Mouse (Mus musculus): Measurements from ENCODE around the gene Thap3. TPM values are rescaled to one million over a fixed set of nuclear protein-coding genes. Genes with fewer than 3 reads are reported as not detected.

Gene Thap3
- total and polyA plus RNA-seq, 2 experiments from 2014 or later: 21.1 to 42.7 TPM

- Histone ChIP-seq H3K4me2 (ENCODE audit: low read depth, low read length, poor library complexity, severe bottlenecking) (peak overlapping the region; percentile 75), H3K4me1 (ENCODE audit: insufficient read depth, low read length) (peaks cover 31% of the 10 kb centered on the region), H3K9me3 (ENCODE audit: low read length) (no peaks in the 10 kb centered on the region), H3K4me3 (ENCODE audit: low read depth, low read length) (peak overlapping the region; percentile 61; the same call in 1 of the 2 replicates), H3K9ac (replicated peaks; ENCODE audit: low read length, poor library complexity, severe bottlenecking) (no peak overlapping the region), H3K27me3 (ENCODE audit: insufficient read depth, low read length) (no peaks in the 10 kb centered on the region), H3K27ac (ENCODE audit: low read depth, low read length) (no peak overlapping the region), H3K36me3 (ENCODE audit: insufficient read depth, low read length) (peaks cover 4% of the 10 kb centered on the region; the same call in 1 of the 2 replicates)
- peak; percentile 64 for TF ChIP-seq CTCF (IDR thresholded peaks at IDR 0.05)
- no peak for DNase-seq (ENCODE audit: low spot score)
- no peak for ATAC-seq (ENCODE audit: low FRiP score)
- WGBS: 34% methylated on average over 5 of the region's 5 CpGs
These were observed 40.3 kb upstream of the Thap3 start for GRCm38 (mm10) chr4:152029087-152029486.

GRCm38 (mm10) chr4:152028456-152028855 is 39.7 kb upstream of the Thap3 start:
- Histone ChIP-seq H3K9me3 (ENCODE audit: low read length) (no peaks in the 10 kb centered on the region), H3K36me3 (ENCODE audit: insufficient read depth, low read length) (peaks cover 7% of the 10 kb centered on the region), H3K4me2 (ENCODE audit: low read depth, low read length, poor library complexity, severe bottlenecking) (peak overlapping the region; percentile 75), H3K27ac (ENCODE audit: low read depth, low read length) (peak overlapping the region; percentile 69; the same call in 1 of the 2 replicates), H3K4me1 (ENCODE audit: insufficient read depth, low read length) (peaks cover 31% of the 10 kb centered on the region), H3K4me3 (ENCODE audit: low read depth, low read length) (peak overlapping the region; percentile 61), H3K27me3 (ENCODE audit: insufficient read depth, low read length) (no peaks in the 10 kb centered on the region), H3K9ac (replicated peaks; ENCODE audit: low read length, poor library complexity, severe bottlenecking) (peak overlapping the region; percentile 63)
- TF ChIP-seq CTCF (IDR thresholded peaks at IDR 0.05): no peak
- no peak for ATAC-seq (ENCODE audit: low FRiP score)
- 64% methylated on average over 15 of the region's 15 CpGs for WGBS
- DNase-seq (ENCODE audit: low spot score): no peak

- Histone ChIP-seq H3K27ac (ENCODE audit: low read depth, low read length) (peak within 1 kb of the TSS; percentile 69), H3K27me3 (ENCODE audit: insufficient read depth, low read length) (no peaks in the 10 kb centered on the region), H3K9ac (replicated peaks; ENCODE audit: low read length, poor library complexity, severe bottlenecking) (peak within 1 kb of the TSS; percentile 63), H3K36me3 (ENCODE audit: insufficient read depth, low read length) (peaks cover 14% of the 10 kb centered on the region), H3K4me1 (ENCODE audit: insufficient read depth, low read length) (peaks cover 31% of the 10 kb centered on the region), H3K4me3 (ENCODE audit: low read depth, low read length) (peak within 1 kb of the TSS; percentile 61), H3K4me2 (ENCODE audit: low read depth, low read length, poor library complexity, severe bottlenecking) (peak within 1 kb of the TSS; percentile 75), H3K9me3 (ENCODE audit: low read length) (no peaks in the 10 kb centered on the region)
- WGBS: under 1% methylated on average over 35 of the region's 35 CpGs
- DNase-seq (ENCODE audit: low spot score): peak; percentile 98
- TF ChIP-seq CTCF (IDR thresholded peaks at IDR 0.05): no peak
- ATAC-seq (ENCODE audit: low FRiP score): peak; percentile 97
These were observed 38.7 kb upstream of the Thap3 start, which contains the start of gene Zbtb48 for GRCm38 (mm10) chr4:152027524-152027923. Gene Zbtb48, minus strand, starts transcription at chr4:152027671.

GRCm38 (mm10) chr4:152026751-152027508 is 38.1 kb upstream of the Thap3 start:
- DNase-seq (ENCODE audit: low spot score): peak; percentile 17
- H3K36me3 ChIP-seq (ENCODE audit: insufficient read depth, low read length): peaks cover 19% of the 10 kb centered on the region
- peak overlapping the region; percentile 61 for H3K4me3 ChIP-seq (ENCODE audit: low read depth, low read length)
- H3K9ac ChIP-seq (replicated peaks; ENCODE audit: low read length, poor library complexity, severe bottlenecking): peak overlapping the region; percentile 63
- no peaks in the 10 kb centered on the region for H3K9me3 ChIP-seq (ENCODE audit: low read length)
- peak; percentile 68 for ATAC-seq (ENCODE audit: low FRiP score)
- H3K4me2 ChIP-seq (ENCODE audit: low read depth, low read length, poor library complexity, severe bottlenecking): peak overlapping the region; percentile 75
- H3K4me1 ChIP-seq (ENCODE audit: insufficient read depth, low read length): peaks cover 31% of the 10 kb centered on the region
- 3% methylated on average over 39 of the region's 41 CpGs for WGBS
- H3K27me3 ChIP-seq (ENCODE audit: insufficient read depth, low read length): no peaks in the 10 kb centered on the region
- TF ChIP-seq CTCF (IDR thresholded peaks at IDR 0.05): peak; percentile 24; the same call in 1 of the 2 replicates
- peak overlapping the region; percentile 68; the same call in 1 of the 2 replicates for H3K27ac ChIP-seq (ENCODE audit: low read depth, low read length)

- H3K4me2 ChIP-seq (ENCODE audit: low read depth, low read length, poor library complexity, severe bottlenecking): no peak overlapping the region
- 93% methylated on average over 11 of the region's 11 CpGs for WGBS
- ATAC-seq (ENCODE audit: low FRiP score) (no peak), DNase-seq (ENCODE audit: low spot score) (no peak)
- no peaks in the 10 kb centered on the region for H3K27me3 ChIP-seq (ENCODE audit: insufficient read depth, low read length)
- TF ChIP-seq CTCF (IDR thresholded peaks at IDR 0.05): no peak
- no peak overlapping the region for H3K4me3 ChIP-seq (ENCODE audit: low read depth, low read length)
- H3K9me3 ChIP-seq (ENCODE audit: low read length): no peaks in the 10 kb centered on the region
- peaks cover 25% of the 10 kb centered on the region for H3K4me1 ChIP-seq (ENCODE audit: insufficient read depth, low read length)
- peaks cover 43% of the 10 kb centered on the region for H3K36me3 ChIP-seq (ENCODE audit: insufficient read depth, low read length)
- H3K9ac ChIP-seq (replicated peaks; ENCODE audit: low read length, poor library complexity, severe bottlenecking): no peak overlapping the region
- no peak overlapping the region for H3K27ac ChIP-seq (ENCODE audit: low read depth, low read length)
These were observed 35.7 kb upstream of the Thap3 start for GRCm38 (mm10) chr4:152024525-152024924.

GRCm38 (mm10) chr4:152022506-152022905 is 33.7 kb upstream of the Thap3 start:
- Histone ChIP-seq H3K36me3 (ENCODE audit: insufficient read depth, low read length) (peaks cover 59% of the 10 kb centered on the region), H3K4me1 (ENCODE audit: insufficient read depth, low read length) (peaks cover 15% of the 10 kb centered on the region), H3K27me3 (ENCODE audit: insufficient read depth, low read length) (no peaks in the 10 kb centered on the region), H3K9ac (replicated peaks; ENCODE audit: low read length, poor library complexity, severe bottlenecking) (no peak overlapping the region), H3K4me3 (ENCODE audit: low read depth, low read length) (no peak overlapping the region), H3K9me3 (ENCODE audit: low read length) (no peaks in the 10 kb centered on the region), H3K4me2 (ENCODE audit: low read depth, low read length, poor library complexity, severe bottlenecking) (no peak overlapping the region), H3K27ac (ENCODE audit: low read depth, low read length) (no peak overlapping the region)
- ATAC-seq (ENCODE audit: low FRiP score) (no peak), DNase-seq (ENCODE audit: low spot score) (no peak)
- TF ChIP-seq CTCF (IDR thresholded peaks at IDR 0.05): no peak
- 93% methylated on average over 8 of the region's 8 CpGs for WGBS

Data from midbrain, postnatal 0 days (tissue).